Mouse (Mus musculus) brain, embryonic 14.5 days (tissue): ENCODE results near the gene Atxn2.

Source experiments
- CTCF ChIP-seq: fragments of 200-500 bp; IDR thresholded peaks from 2 replicates; pipeline ENCODE4 v1.5.1; 2012; ENCODE audit warnings: inconsistent platforms, mild to moderate bottlenecking, moderate library complexity, borderline replicate concordance; ENCODE audit not compliant: insufficient read depth, insufficient read length; ENCODE audit errors: extremely low read depth
- POLR2A ChIP-seq: fragments of 200-500 bp; IDR thresholded peaks from 2 replicates; pipeline ENCODE4 v1.6.1; 2012; ENCODE audit warnings: mild to moderate bottlenecking, inconsistent platforms, borderline replicate concordance; ENCODE audit not compliant: poor library complexity, insufficient read depth, insufficient read length, severe bottlenecking; ENCODE audit errors: extremely low read depth

DNA sequence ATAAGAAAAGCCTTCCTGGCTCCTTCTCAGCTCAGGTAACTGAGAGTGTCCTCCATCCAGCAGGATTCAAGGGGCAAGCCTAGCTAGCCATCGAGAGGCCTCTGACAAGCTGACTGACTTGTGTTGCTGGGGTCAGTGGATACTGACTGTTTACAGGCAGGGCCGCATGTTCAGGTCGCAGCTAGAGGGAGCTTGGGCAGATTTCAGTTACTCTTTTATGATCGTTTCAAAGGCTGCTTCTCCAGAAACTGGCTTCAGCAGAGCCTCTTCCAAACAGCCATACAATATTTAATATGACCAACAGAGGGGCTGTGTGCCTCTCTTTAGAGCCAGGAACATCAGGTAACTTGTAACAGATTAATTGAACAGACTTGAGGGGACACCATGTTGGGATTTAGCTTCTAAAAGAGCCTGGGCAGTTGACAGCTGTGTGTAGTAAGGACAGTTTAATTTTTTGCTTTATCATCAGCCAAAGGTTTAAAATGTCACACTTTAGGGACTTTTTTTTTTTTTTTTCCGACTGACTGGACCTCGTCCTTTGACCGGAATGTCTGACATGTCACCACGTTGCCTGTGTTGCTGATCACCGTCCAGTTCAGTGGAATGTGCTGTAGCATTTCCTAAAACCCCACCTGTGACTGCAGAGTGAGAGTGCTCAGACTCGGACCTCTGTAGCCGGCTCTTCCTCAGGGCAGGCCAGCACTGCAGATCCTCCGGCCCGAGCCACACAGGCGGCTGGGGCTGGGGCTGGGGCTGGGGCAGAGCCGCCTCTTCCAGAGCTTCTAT lies 24.8 kb upstream of the Atxn2 start:
- no peak for TF ChIP-seq CTCF
- TF ChIP-seq POLR2A = no peak
